Mouse (Mus musculus): ENCODE data around the gene Ndufaf1.

The Ndufaf1 gene

DNA sequence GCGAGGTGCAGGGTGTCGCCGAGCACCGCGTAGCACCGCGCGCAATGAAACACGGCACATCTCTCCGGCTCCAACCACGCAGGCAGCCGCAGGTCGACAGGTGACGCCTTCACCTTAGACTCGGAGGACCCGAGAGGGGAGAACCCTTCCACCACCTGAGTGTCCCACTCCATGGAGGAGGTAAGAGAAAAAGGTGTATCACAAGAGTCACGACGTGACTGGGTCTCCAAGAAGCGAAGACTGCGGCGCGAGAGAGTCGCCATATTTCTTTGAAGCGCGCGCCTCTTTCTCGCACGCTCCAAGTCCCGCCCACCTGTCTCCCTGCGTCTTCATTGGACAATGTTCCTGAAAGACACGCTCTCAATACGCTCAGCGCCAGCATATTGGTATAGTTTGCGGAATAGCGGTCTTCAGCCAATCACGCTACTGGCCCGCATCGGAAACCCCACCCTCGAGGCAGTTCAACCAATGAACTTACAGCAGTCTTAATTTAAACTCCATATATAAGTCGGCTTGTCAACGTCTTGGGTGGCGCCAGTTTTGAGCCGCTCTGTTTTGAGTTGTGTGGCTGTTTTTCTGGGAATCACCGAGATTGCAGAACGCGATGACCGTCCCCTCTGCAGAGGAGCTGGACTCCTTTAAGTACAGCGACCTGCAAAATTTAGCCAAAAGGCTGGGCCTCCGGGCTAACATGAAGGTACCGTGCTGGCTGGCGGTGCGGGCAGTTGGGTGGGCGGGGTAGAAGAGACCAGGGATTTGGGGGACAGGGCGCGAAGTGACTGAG, 44.2 kb downstream of the Ndufaf1 start, which contains the start of the genes Nusap1 and Oip5:
Gene Nusap1, plus strand, starts transcription at position 100 of the 784 bp plus-strand sequence.
Gene Oip5, minus strand, starts transcription at position 271 of the 784 bp plus-strand sequence.
- peak; percentile 92 for DNase-seq (ENCODE audit: low read depth, low spot score)

GRCm38 (mm10) chr2:119617841-119618198, 44.8 kb downstream of the Ndufaf1 start:
- DNase-seq (ENCODE audit: low read depth, low spot score) = no peak

DNA sequence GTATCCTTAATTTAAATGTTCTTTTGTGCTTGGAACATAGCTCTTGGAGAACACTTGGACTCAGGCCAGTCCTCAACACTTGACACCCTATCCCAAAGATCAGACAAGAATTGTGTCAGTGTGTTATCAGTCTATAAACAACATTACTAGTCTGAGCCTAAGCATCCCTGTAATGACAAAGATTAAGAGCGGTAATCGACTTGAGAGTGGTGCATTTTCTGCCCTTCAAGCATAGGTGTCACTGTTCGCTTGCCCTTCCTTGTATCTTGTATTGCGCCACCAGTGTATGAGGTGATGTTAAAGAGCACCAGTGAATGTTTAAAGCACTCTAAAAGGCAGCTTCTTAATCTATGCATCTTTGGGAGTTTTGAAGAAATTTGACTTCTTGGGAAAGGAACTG, 55.6 kb downstream of the Ndufaf1 start:
- no peak for DNase-seq (ENCODE audit: low read depth, low spot score)

Measured in skeletal muscle tissue, adult 2 months (tissue).